In the genomic region with DNA sequence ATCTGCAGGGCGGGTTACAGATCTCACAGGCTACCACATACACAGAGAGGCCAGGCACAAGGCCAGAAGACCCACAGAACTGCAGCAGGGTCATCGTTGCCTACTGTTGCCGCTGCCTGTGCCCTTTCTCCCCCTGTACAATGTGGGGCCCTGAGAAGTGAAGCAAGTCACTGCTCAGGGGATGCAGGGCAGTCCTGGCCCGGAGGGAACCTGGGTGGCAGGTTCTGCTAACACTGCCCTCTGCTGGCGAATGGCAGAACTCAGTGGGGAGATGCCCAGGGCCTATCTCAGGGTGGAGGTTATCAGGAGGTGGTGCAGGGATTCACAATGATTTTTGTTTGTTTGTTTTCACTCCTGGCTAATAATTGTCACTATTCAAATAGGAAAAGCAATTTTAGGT, we compare ENCODE assay signal across 8 mouse cellular contexts. TPM values are rescaled to one million over a fixed set of nuclear protein-coding genes. Genes with fewer than 3 reads are reported as not detected.
DNase-seq lines count a peak whose midpoint lies in the region; ATAC-seq and TF ChIP-seq lines count a peak whose summit lies in the region.

No protein-coding gene starts in this region.

- no peak overlapping the region for H3K4me2 ChIP-seq in limb, embryonic 12.5 days
- no peak overlapping the region for H3K4me2 ChIP-seq in midbrain, postnatal 0 days (ENCODE audit: low read depth, low read length, poor library complexity, severe bottlenecking)

- WGBS in kidney, adult 2 months, result 30% methylated on average over 5 of the region's 5 CpGs
- 27% methylated on average over 5 of the region's 5 CpGs for WGBS in limb, embryonic 12.5 days
- WGBS in midbrain, postnatal 0 days, result 39% methylated on average over 5 of the region's 5 CpGs

- peak; percentile 90 for DNase-seq in 3T3-L1 (ENCODE audit: low read depth, low spot score)
- peak; percentile 72 for DNase-seq in adrenal gland, adult 2 months
- DNase-seq in embryo, embryonic 11 days, result peak; percentile 86
- DNase-seq in gastrocnemius, postnatal 4 days (ENCODE audit: low spot score in 2 of 2), result peak; percentile 68 to 77
- peak; percentile 76 for DNase-seq in kidney, adult 2 months
- DNase-seq in midbrain, postnatal 0 days (ENCODE audit: low spot score), result peak; percentile 68
- peak; percentile 54 to 63 for DNase-seq in spleen, postnatal 36 days (ENCODE audit: low spot score in 2 of 2)

- H3K27me3 ChIP-seq in kidney, adult 2 months (replicated peaks; ENCODE audit: control insufficient read depth, insufficient read depth, low read length), result no peaks in the 10 kb centered on the region
- peaks cover 2% of the 10 kb centered on the region; the same call in 1 of the 2 replicates for H3K27me3 ChIP-seq in limb, embryonic 12.5 days
- no peaks in the 10 kb centered on the region for H3K27me3 ChIP-seq in midbrain, postnatal 0 days (ENCODE audit: insufficient read depth, low read length)

- H3K4me1 ChIP-seq in kidney, adult 2 months (ENCODE audit: control insufficient read depth, insufficient read depth, low read length), result no peaks in the 10 kb centered on the region
- H3K4me1 ChIP-seq in limb, embryonic 12.5 days (replicated peaks), result peaks cover 16% of the 10 kb centered on the region
- H3K4me1 ChIP-seq in midbrain, postnatal 0 days (ENCODE audit: insufficient read depth, low read length), result no peaks in the 10 kb centered on the region

- no peak overlapping the region for H3K4me3 ChIP-seq in kidney, adult 2 months (ENCODE audit: insufficient read depth, low read depth, low read length)
- H3K4me3 ChIP-seq in limb, embryonic 12.5 days (replicated peaks), result no peak overlapping the region
- H3K4me3 ChIP-seq in midbrain, postnatal 0 days (ENCODE audit: low read depth, low read length), result no peak overlapping the region

- no peak for TF ChIP-seq POLR2A in kidney, adult 2 months (IDR thresholded peaks at IDR 0.05; ENCODE audit: low read depth, low read length)

- TF ChIP-seq CTCF in kidney, adult 2 months (conservative IDR thresholded peaks at IDR 0.05; ENCODE audit: insufficient read depth, insufficient read length, low read depth, low read length), result peak; percentile 95
- peak; percentile 89 for TF ChIP-seq CTCF in midbrain, postnatal 0 days (IDR thresholded peaks at IDR 0.05)

- no peaks in the 10 kb centered on the region for H3K9me3 ChIP-seq in limb, embryonic 12.5 days
- no peaks in the 10 kb centered on the region for H3K9me3 ChIP-seq in midbrain, postnatal 0 days (ENCODE audit: low read length)

- peak; percentile 73; the same call in 1 of the 2 replicates for ATAC-seq in limb, embryonic 12.5 days (ENCODE audit: insufficient number of reproducible peaks, insufficient read depth, low FRiP score, low TSS enrichment, low read depth)
- no peak for ATAC-seq in midbrain, postnatal 0 days (ENCODE audit: low FRiP score)

- no peaks in the 10 kb centered on the region for H3K36me3 ChIP-seq in kidney, adult 2 months (ENCODE audit: control insufficient read depth, insufficient read depth, low read length)
- peaks cover 54% of the 10 kb centered on the region for H3K36me3 ChIP-seq in limb, embryonic 12.5 days
- peaks cover 21% of the 10 kb centered on the region for H3K36me3 ChIP-seq in midbrain, postnatal 0 days (ENCODE audit: insufficient read depth, low read length)

- no peak overlapping the region for H3K9ac ChIP-seq in limb, embryonic 12.5 days (replicated peaks)
- no peak overlapping the region for H3K9ac ChIP-seq in midbrain, postnatal 0 days (replicated peaks; ENCODE audit: low read length, poor library complexity, severe bottlenecking)

- H3K27ac ChIP-seq in kidney, adult 2 months (ENCODE audit: insufficient read depth, low read depth, low read length), result no peak overlapping the region
- H3K27ac ChIP-seq in limb, embryonic 12.5 days, result no peak overlapping the region
- no peak overlapping the region for H3K27ac ChIP-seq in midbrain, postnatal 0 days (ENCODE audit: low read depth, low read length)

RNA-seq across cellular contexts. Expression of a gene that starts 29.9 kb away (rescaled TPM):
- 10 to 100 TPM; 14.2 to 15.0 TPM for total RNA-seq in adrenal gland, adult 2 months (2021)
- polyA plus RNA-seq in adrenal gland, adult 2 months (2012; rRNA removed), result 28.8 and 32.0 TPM in 2 replicates
- 10 to 100 TPM; 20.2 to 22.2 TPM for total RNA-seq in gastrocnemius, postnatal 4 days (2021)
- polyA plus RNA-seq in kidney, adult 2 months (2012; rRNA removed), result 28.4 and 33.0 TPM in 2 replicates
- 83.3 and 88.9 TPM in 2 replicates for polyA plus RNA-seq in limb, embryonic 12.5 days (2016; fragmentation: Nextera tagmentation; extraction: Ambion mirVana)
- total RNA-seq in midbrain, postnatal 0 days (2014; rRNA removed), result 39.4 and 50.8 TPM in 2 replicates
- polyA plus RNA-seq in midbrain, postnatal 0 days (2015; fragmentation: Nextera tagmentation; extraction: Ambion mirVana), result 45.9 and 47.7 TPM in 2 replicates

RNA-seq across cellular contexts. Expression of a gene that starts 37.9 kb away (rescaled TPM):
- 10 to 100 TPM; 57.5 to 76.3 TPM for total RNA-seq in adrenal gland, adult 2 months (2021)
- 55.2 and 60.2 TPM in 2 replicates for polyA plus RNA-seq in adrenal gland, adult 2 months (2012; rRNA removed)
- total RNA-seq in gastrocnemius, postnatal 4 days (2021), result 10 to 100 TPM; 42.2 to 48.2 TPM
- polyA plus RNA-seq in kidney, adult 2 months (2012; rRNA removed), result 60.5 and 66.6 TPM in 2 replicates
- 146 and 156 TPM in 2 replicates for polyA plus RNA-seq in limb, embryonic 12.5 days (2016; fragmentation: Nextera tagmentation; extraction: Ambion mirVana)
- total RNA-seq in midbrain, postnatal 0 days (2014; rRNA removed), result 43.7 and 58.5 TPM in 2 replicates
- 36.0 and 40.7 TPM in 2 replicates for polyA plus RNA-seq in midbrain, postnatal 0 days (2015; fragmentation: Nextera tagmentation; extraction: Ambion mirVana)
